Comparison of ENCODE assay signal across 7 mouse cellular contexts in the genomic region with DNA sequence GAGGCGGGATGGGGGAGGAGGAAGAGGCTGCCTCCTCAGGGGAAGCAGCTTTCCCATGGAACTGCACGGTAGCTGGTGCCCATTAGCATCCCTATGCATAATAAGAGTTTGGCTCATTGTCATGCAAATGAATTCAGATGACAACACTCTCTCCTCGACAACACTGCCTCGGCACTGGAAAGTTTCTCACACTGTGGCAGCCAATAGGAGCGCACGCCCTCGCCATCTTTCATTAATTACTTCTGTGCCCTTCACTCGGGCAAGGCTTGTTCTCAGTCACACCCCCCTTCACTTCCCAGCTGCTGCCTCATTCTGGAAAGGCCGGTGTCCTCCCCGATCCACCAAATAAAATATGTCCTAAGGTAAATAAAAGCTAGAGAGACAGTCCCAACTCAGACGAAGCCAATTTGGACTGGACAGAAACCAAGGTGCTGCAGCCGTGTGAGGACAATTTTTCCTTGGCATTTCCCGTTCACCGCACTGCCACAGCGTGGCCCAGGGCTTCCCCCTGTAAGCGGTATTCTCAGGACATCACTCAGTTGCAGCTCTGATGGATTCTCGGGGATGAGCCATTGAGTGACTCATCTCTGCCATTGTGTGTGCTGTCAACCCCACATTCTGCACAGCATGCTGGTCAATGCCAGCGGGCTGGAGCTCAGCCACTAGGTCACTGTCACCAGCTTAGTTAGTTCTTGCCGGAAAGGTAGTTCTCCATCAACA. TPM values are rescaled to one million over a fixed set of nuclear protein-coding genes. Genes with fewer than 3 reads are reported as not detected.
DNase-seq lines count a peak whose midpoint lies in the region; ATAC-seq and TF ChIP-seq lines count a peak whose summit lies in the region.

No protein-coding gene starts in this region.

- WGBS in forebrain, embryonic 16.5 days = 2% methylated on average over 19 of the region's 19 CpGs
- WGBS in liver, embryonic 15.5 days (ENCODE audit: insufficient replicate concordance) = 7% methylated on average over 19 of the region's 19 CpGs
- WGBS in stomach, embryonic 15.5 days = 10% methylated on average over 19 of the region's 19 CpGs
- 15% methylated on average over 19 of the region's 19 CpGs for WGBS in thymus, adult 2 months

- no peaks in the 10 kb centered on the region for H3K36me3 ChIP-seq in forebrain, embryonic 16.5 days (ENCODE audit: control insufficient read depth, insufficient read depth)
- H3K36me3 ChIP-seq in liver, embryonic 15.5 days (replicated peaks) = no peaks in the 10 kb centered on the region
- H3K36me3 ChIP-seq in stomach, embryonic 15.5 days = no peaks in the 10 kb centered on the region
- no peaks in the 10 kb centered on the region for H3K36me3 ChIP-seq in thymus, adult 2 months (ENCODE audit: control insufficient read depth, insufficient read depth, low read length)

- H3K9me3 ChIP-seq in forebrain, embryonic 16.5 days (ENCODE audit: control insufficient read depth, low read length) = no peaks in the 10 kb centered on the region
- H3K9me3 ChIP-seq in liver, embryonic 15.5 days (replicated peaks) = no peaks in the 10 kb centered on the region
- no peaks in the 10 kb centered on the region for H3K9me3 ChIP-seq in stomach, embryonic 15.5 days

- peaks cover 31% of the 10 kb centered on the region for H3K4me1 ChIP-seq in forebrain, embryonic 16.5 days (replicated peaks; ENCODE audit: control insufficient read depth, insufficient read depth, low read length)
- H3K4me1 ChIP-seq in liver, embryonic 15.5 days (replicated peaks) = peaks cover 3% of the 10 kb centered on the region; the same call in 1 of the 2 replicates
- peaks cover 12% of the 10 kb centered on the region; the same call in 1 of the 2 replicates for H3K4me1 ChIP-seq in stomach, embryonic 15.5 days
- H3K4me1 ChIP-seq in thymus, adult 2 months (replicated peaks; ENCODE audit: control insufficient read depth, insufficient read depth, low read length) = no peaks in the 10 kb centered on the region

- ATAC-seq in forebrain, embryonic 16.5 days = peak; percentile 97
- ATAC-seq in liver, embryonic 15.5 days (ENCODE audit: insufficient read depth) = no peak
- ATAC-seq in stomach, embryonic 15.5 days (ENCODE audit: insufficient read depth, low FRiP score, low read depth) = peak; percentile 57; the same call in 1 of the 2 replicates

- peak; percentile 93 for DNase-seq in Muller cell, postnatal 12 days (ENCODE audit: inconsistent ontology term)
- peak; percentile 46 for DNase-seq in adrenal gland, postnatal 10 days
- DNase-seq in kidney, postnatal 25 days = peak; percentile 15 to 51
- no peak for DNase-seq in thymus, adult 2 months

- TF ChIP-seq POLR2A in thymus, adult 2 months (IDR thresholded peaks at IDR 0.05; ENCODE audit: control insufficient read depth, extremely low read depth, insufficient read depth, low read length, poor library complexity) = no peak

- no peak for TF ChIP-seq CTCF in thymus, adult 2 months (IDR thresholded peaks at IDR 0.05; ENCODE audit: borderline replicate concordance, control insufficient read depth, extremely low read depth, insufficient read depth, low read length, poor library complexity)

- H3K27ac ChIP-seq in forebrain, embryonic 16.5 days (ENCODE audit: low read length) = peak overlapping the region; percentile 83
- no peak overlapping the region for H3K27ac ChIP-seq in liver, embryonic 15.5 days (replicated peaks)
- H3K27ac ChIP-seq in stomach, embryonic 15.5 days = no peak overlapping the region
- H3K27ac ChIP-seq in thymus, adult 2 months (ENCODE audit: control insufficient read depth, insufficient read depth, low read length) = no peak overlapping the region

- H3K9ac ChIP-seq in forebrain, embryonic 16.5 days (replicated peaks; ENCODE audit: low read depth, low read length) = 0 out of 2 replicates have a peak overlapping the region, but pooled peaks have one; percentile 34
- no peak overlapping the region for H3K9ac ChIP-seq in liver, embryonic 15.5 days
- H3K9ac ChIP-seq in stomach, embryonic 15.5 days = no peak overlapping the region

- H3K4me3 ChIP-seq in forebrain, embryonic 16.5 days (replicated peaks; ENCODE audit: low read length) = peak overlapping the region; percentile 31
- H3K4me3 ChIP-seq in liver, embryonic 15.5 days (replicated peaks) = no peak overlapping the region
- H3K4me3 ChIP-seq in stomach, embryonic 15.5 days (replicated peaks) = peak overlapping the region; percentile 16
- no peak overlapping the region for H3K4me3 ChIP-seq in thymus, adult 2 months (ENCODE audit: control insufficient read depth, insufficient read depth, low read length)

- H3K4me2 ChIP-seq in forebrain, embryonic 16.5 days (ENCODE audit: low read length) = peak overlapping the region; percentile 56
- peak overlapping the region; percentile 5 for H3K4me2 ChIP-seq in liver, embryonic 15.5 days
- H3K4me2 ChIP-seq in stomach, embryonic 15.5 days = peak overlapping the region; percentile 45

- H3K27me3 ChIP-seq in forebrain, embryonic 16.5 days (replicated peaks; ENCODE audit: control insufficient read depth, insufficient read depth, low read length) = no peaks in the 10 kb centered on the region
- H3K27me3 ChIP-seq in liver, embryonic 15.5 days = peaks cover 8% of the 10 kb centered on the region; the same call in 1 of the 2 replicates
- no peaks in the 10 kb centered on the region for H3K27me3 ChIP-seq in stomach, embryonic 15.5 days (replicated peaks)
- no peaks in the 10 kb centered on the region for H3K27me3 ChIP-seq in thymus, adult 2 months (ENCODE audit: control insufficient read depth, insufficient read depth, low read length)

RNA-seq across cellular contexts. Expression of gene Sox9, which starts 29.3 kb away (rescaled TPM):
- total RNA-seq in adrenal gland, postnatal 10 days (2021) = 1 to 10 TPM; 1.7 to 1.8 TPM
- polyA plus RNA-seq in forebrain, embryonic 16.5 days (2015; fragmentation: Nextera tagmentation; extraction: Ambion mirVana) = 48.4 and 60.3 TPM in 2 replicates
- 0.84 and 1.2 TPM in 2 replicates for polyA plus RNA-seq in liver, embryonic 15.5 days (2015; fragmentation: Nextera tagmentation; extraction: Ambion mirVana)
- polyA plus RNA-seq in stomach, embryonic 15.5 days (2015; fragmentation: Nextera tagmentation; extraction: Ambion mirVana) = 42.0 and 50.9 TPM in 2 replicates
- polyA plus RNA-seq in thymus, adult 2 months (2012; rRNA removed) = 7.1 and 8.5 TPM in 2 replicates

Comparison
In these comparisons a context has a peak if more than half of its experiments do, and no peak if none do; other contexts are left out.
1. H3K4me2 ChIP-seq: peak in every context shown above with its lines; median percentile 56 in forebrain, embryonic 16.5 days; 45 in stomach, embryonic 15.5 days; 5 in liver, embryonic 15.5 days.
2. H3K4me3 ChIP-seq: peak in forebrain, embryonic 16.5 days (single experiment) and stomach, embryonic 15.5 days (single experiment); none in liver, embryonic 15.5 days (single experiment) and thymus, adult 2 months (single experiment).